ENCODE assay signal across 19 mouse cellular contexts in genomic region chr5:102424636-102425242, GRCm38 (mm10). TPM values are rescaled to one million over a fixed set of nuclear protein-coding genes. Genes with fewer than 3 reads are reported as not detected.
DNase-seq lines count a peak whose midpoint lies in the region; ATAC-seq and TF ChIP-seq lines count a peak whose summit lies in the region.
"Had no signal": no experiment of that assay in that cellular context is flagged by ENCODE, and none has a peak within 500 bp of the region (broad histone marks: within the 10 kb centered on the region; RNA-seq: fewer than 3 reads in every experiment).

No protein-coding gene starts in this region.

- WGBS in stomach, postnatal 0 days = 87% methylated on average over 16 of the region's 16 CpGs

- H3K4me1 ChIP-seq in stomach, postnatal 0 days (replicated peaks; ENCODE audit: control insufficient read depth, insufficient read depth) = no peaks in the 10 kb centered on the region
- H3K4me1 ChIP-seq: embryonic facial prominence, embryonic 15.5 days; forebrain, embryonic 12.5 days; limb, embryonic 15.5 days; midbrain, embryonic 10.5 days; neural tube, embryonic 12.5 days had no signal

- no peak for TF ChIP-seq EP300 in stomach, postnatal 0 days (optimal IDR thresholded peaks at IDR 0.05)

- no peak overlapping the region for H3K9ac ChIP-seq in stomach, postnatal 0 days (ENCODE audit: low read length)
- H3K9ac ChIP-seq: embryonic facial prominence, embryonic 15.5 days; forebrain, embryonic 12.5 days; limb, embryonic 15.5 days; neural tube, embryonic 12.5 days had no signal

- no peak overlapping the region for H3K27ac ChIP-seq in stomach, postnatal 0 days (replicated peaks)
- H3K27ac ChIP-seq: embryonic facial prominence, embryonic 15.5 days; forebrain, embryonic 12.5 days; hindbrain, postnatal 0 days; limb, embryonic 15.5 days; midbrain, embryonic 10.5 days; neural tube, embryonic 12.5 days had no signal

- no peaks in the 10 kb centered on the region for H3K27me3 ChIP-seq in stomach, postnatal 0 days (ENCODE audit: control insufficient read depth, insufficient read depth, low read length)
- H3K27me3 ChIP-seq: embryonic facial prominence, embryonic 15.5 days; forebrain, embryonic 12.5 days; limb, embryonic 15.5 days; neural tube, embryonic 12.5 days had no signal

- peak; percentile 17 for DNase-seq in thymus, postnatal 4 days
- no peak for DNase-seq in thymus, adult 18-20 months
- DNase-seq in induced T-regulatory cell, adult 2 months (ENCODE audit: low read depth) = peak; percentile 24
- DNase-seq in lung, postnatal 25 days (ENCODE audit: low spot score) = peak; percentile 8
- DNase-seq in stomach, postnatal 0 days (ENCODE audit: low spot score) = peak; percentile 33
- no peak for DNase-seq in kidney, adult 11 months
- DNase-seq in heart, adult 9 months (ENCODE audit: low spot score in 2 of 2) = no peak
- no peak for DNase-seq in retina, embryonic 14.5 days (ENCODE audit: low spot score)
- DNase-seq: cerebellum, adult 9-11 months; embryo, embryonic 11 days; heart, postnatal 4 days; kidney, postnatal 4 days; right cerebral cortex, postnatal 14 days had no signal

- 0 out of 2 replicates have a peak, but pooled peaks have one; percentile 45 for ATAC-seq in stomach, postnatal 0 days (ENCODE audit: low FRiP score, low TSS enrichment)
- ATAC-seq: hindbrain, postnatal 0 days had no signal

- H3K36me3 ChIP-seq in stomach, postnatal 0 days (ENCODE audit: control insufficient read depth, insufficient read depth, low read length) = no peaks in the 10 kb centered on the region
- H3K36me3 ChIP-seq: embryonic facial prominence, embryonic 15.5 days; forebrain, embryonic 12.5 days; limb, embryonic 15.5 days; midbrain, embryonic 10.5 days; neural tube, embryonic 12.5 days had no signal

- H3K9me3 ChIP-seq in stomach, postnatal 0 days (ENCODE audit: control insufficient read depth, low read length) = no peaks in the 10 kb centered on the region
- H3K9me3 ChIP-seq: embryonic facial prominence, embryonic 15.5 days; forebrain, embryonic 12.5 days; limb, embryonic 15.5 days; midbrain, embryonic 10.5 days; neural tube, embryonic 12.5 days had no signal

- H3K4me3 ChIP-seq in stomach, postnatal 0 days (ENCODE audit: low read depth, low read length) = no peak overlapping the region
- H3K4me3 ChIP-seq: embryonic facial prominence, embryonic 15.5 days; forebrain, embryonic 12.5 days; limb, embryonic 15.5 days; midbrain, embryonic 10.5 days; neural tube, embryonic 12.5 days had no signal

- TF ChIP-seq CTCF in stomach, postnatal 0 days (IDR thresholded peaks at IDR 0.05; ENCODE audit: low read depth) = no peak

- H3K4me2 ChIP-seq in stomach, postnatal 0 days (replicated peaks; ENCODE audit: low read depth) = no peak overlapping the region
- H3K4me2 ChIP-seq: embryonic facial prominence, embryonic 15.5 days; forebrain, embryonic 12.5 days; limb, embryonic 15.5 days; neural tube, embryonic 12.5 days had no signal

RNA-seq across cellular contexts. Expression of gene Arhgap24, which starts 56.5 kb away (rescaled TPM):
- polyA plus RNA-seq in stomach, postnatal 0 days (2015; fragmentation: Nextera tagmentation; extraction: Ambion mirVana) = 24.4 and 24.5 TPM in 2 replicates

Comparison
In these comparisons a context has a peak if more than half of its experiments do, and no peak if none do; other contexts are left out.
1. DNase-seq: peak in thymus, postnatal 4 days (single experiment), induced T-regulatory cell, adult 2 months (single experiment), lung, postnatal 25 days (single experiment) and stomach, postnatal 0 days (single experiment); none in thymus, adult 18-20 months (0 of 2), kidney, adult 11 months (single experiment), heart, adult 9 months (0 of 2) and retina, embryonic 14.5 days (single experiment).